Mouse (Mus musculus): ENCODE results near the gene Fam114a1. TPM values are rescaled to one million over a fixed set of nuclear protein-coding genes. Genes with fewer than 3 reads are reported as not detected.

Gene Fam114a1
- total RNA-seq (2021), result 10 to 100 TPM; 10.0 to 12.4 TPM
- long read RNA-seq, experiment 1, result 0 reads
- long read RNA-seq, experiment 2, partial matches to known transcripts, result 0 of 1 reads
- long read RNA-seq, experiment 2, other reads (novel, unspliced or antisense), result 0 of 1 reads

DNA sequence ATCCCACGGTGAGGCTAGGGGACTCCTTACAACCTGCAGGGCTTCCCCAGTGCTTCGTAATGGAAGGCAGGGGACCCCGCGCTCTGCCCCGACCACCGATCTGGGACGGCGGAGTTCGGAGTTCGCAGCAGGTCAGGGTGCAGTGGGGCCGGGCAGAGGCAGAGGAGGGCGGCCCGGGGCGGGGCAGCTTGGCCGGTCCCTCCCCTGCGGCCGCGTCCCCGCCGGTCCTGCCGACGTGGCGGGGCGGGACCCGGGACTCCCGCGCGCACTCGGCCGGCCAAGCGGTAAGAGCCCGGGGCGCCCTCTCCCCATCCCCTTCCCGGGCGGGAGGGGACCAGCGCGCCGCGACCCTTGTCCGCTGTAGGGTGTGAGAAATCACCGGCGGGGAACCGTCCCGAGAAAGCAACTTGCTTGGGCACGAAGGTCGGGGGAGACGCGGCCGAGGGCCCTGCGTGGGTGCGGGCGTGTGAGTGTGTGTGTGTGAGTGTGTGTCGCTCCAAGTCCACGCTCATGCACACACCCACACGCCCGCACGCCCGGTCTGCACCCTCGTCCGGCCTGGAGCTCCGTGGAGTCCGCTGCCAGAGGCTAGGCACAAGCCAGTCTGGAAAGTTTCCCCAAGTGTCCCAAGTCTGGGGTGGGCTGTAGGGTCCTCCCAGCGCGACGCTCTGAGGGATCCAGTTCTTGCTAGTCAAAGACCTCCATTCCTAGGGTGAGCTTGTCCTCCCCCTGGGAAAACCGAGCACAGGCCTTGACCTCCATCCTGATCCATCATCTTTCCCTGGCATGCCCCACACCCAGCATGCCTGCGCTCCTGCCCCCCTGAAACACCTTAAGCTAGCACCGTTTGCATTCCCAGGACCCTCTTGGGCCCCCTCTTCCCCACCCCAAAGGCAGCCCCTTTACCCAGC lies at the start of gene Fam114a1:
TSS of gene Fam114a1 (plus strand) at position 211 of the 911 bp plus-strand sequence.
- peak; percentile 72 to 79 for DNase-seq
- intact Hi-C loops (cut with DNase I), result loop anchor here (10.0 kb wide), 1 partner anchor 85 kb away; no protein-coding TSS in a partner anchor

DNA sequence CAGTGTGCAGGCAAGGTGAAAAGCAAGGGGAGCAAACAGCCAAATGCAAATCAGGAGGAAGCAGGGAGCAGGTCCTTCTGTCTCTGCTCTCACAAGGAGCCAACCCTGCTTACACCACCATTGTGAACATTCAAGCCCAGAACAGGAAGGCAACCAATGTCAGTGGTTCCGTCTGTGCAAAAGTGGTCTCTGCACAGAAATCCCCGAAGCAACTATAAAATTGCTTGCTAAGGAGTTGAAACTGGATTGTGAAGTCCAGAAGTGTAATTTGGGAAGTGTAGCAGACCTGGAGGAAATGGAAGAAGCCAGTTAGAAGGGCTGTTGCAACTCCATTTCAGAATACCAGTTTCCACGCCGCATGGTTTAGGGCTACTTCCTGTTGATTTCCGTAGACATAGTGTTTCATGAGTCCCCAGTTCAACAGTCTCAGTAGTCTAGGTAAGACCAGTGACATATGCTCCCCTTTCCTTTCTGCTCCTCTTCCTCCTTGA lies 46.9 kb upstream of the Fam114a1 start:
- intact Hi-C loops (cut with DNase I), result no loop called here

DNA sequence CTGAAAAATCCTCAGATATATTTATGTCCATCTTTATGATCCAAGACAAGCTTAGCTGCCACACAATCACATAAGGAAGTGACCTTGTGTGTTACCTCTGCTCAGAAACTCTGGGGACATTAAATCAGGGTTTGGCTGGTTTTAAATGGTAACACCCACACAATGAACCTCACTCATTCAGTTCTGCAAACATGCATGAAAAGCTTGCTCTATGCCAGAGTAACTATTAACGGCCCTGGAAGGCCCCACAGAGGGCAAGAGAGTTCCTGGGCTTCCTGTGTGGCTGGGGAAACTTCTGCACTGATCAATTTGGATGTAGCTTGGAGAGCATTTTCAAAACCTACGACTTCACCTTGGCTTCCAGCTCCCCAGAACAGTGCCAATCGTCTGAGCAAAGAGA lies 37.7 kb upstream of the Fam114a1 start:
- no peak for DNase-seq
- intact Hi-C loops (cut with DNase I), result no loop called here

More for the DNA sequence above, 46.9 kb upstream of the Fam114a1 start:
- DNase-seq, result no peak

DNA sequence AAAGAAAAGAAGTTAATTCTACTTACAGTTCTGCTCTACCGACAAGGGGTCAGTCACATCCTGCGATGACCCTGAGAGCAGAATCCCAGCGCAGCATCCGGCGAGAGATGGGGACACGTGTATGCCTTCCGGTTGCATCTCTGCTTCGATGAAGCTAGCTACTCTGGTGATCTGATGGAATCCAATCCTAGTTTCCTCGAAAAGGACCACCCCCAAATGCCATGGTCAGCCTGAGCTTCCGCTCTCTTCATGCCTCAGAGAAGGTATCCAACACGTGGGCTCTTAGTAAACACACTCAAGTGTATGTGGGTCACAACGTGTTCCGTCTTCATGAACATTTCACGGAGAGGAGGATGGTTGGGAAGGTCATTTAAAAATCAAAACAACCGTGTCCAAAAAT lies 37.1 kb upstream of the Fam114a1 start:
- no peak for DNase-seq
- intact Hi-C loops (cut with DNase I), result no loop called here

DNA sequence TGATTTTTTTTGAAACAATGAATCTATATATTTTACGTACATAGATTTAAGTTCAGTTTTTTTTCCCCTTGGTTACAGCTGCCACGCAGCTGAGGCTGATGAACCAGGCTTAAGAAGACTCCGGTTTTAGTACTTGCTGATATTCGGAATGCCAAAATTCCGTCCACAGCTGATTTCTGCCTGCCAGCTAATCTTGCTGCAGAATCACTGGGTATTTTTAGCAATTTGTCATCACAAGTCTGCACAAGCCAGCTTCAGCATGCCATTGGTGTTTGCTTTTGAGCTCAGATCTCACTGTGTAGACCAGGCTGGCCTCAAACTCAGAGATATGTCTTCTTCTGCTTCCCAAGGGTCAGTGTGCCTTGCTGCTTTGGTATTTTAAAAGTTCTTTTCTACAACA lies 18.4 kb upstream of the Fam114a1 start:
- DNase-seq, result no peak
- intact Hi-C loops (cut with DNase I), result no loop called here

DNA sequence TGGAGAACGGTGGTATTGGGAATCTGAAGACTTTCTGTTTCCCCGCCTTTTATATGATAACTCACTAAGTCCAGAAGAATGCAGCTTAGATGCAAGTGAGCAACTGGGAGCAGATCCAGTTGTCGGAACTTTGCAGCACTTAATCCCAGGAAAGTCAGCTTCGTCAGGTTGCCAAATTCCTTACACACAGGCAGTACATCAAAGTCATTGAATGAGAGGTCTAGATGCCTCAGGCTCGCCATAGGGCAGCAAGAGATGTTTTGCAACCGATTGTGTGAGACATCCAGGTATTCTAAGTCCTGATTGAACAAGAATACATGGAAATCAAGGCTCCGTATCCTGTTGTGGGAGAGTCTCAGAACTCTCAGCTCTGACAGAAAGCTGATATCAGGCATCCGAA lies 14.9 kb upstream of the Fam114a1 start:
- intact Hi-C loops (cut with DNase I), result no loop called here
- DNase-seq, result no peak

DNA sequence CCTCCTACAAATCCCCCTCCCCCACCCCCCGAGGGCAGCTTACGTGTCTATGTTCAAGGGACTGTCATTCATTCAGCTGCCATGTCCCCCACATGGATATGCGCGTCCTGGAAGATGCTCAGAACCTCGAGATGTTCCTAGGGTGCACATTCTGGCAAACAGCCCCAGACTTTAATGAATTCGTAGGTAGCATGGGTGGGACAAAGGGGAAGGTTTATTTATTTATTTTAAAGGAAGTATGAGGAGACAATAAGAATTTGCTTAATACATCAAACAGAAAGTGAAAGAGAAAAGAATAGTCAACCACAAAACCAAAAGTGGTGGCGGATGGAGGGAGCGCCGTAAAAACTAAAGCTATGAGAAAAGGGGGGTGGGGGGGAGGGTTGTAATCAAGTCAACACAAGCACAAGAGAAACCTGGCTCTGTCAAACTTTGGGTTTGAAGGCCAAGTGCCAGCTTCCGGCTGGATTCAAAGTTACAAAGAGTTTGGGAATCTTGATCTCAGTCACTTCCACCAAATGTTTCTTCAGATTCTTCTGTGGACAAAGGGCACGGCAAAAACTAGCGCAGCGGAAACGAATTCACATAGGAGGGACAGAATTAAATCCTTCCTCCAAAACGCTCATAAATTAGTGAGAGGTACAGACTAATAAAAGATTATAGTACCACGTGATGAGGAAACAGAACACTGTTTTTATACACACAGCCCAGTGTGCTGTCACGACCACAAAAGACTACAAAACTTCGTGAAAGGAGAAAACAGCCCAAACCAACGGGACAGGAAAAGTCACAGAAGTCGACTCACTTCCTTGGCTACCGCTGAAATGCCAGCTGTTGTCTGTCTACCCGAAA lies 10.7 kb upstream of the Fam114a1 start:
- DNase-seq, result no peak
- intact Hi-C loops (cut with DNase I), result no loop called here

DNA sequence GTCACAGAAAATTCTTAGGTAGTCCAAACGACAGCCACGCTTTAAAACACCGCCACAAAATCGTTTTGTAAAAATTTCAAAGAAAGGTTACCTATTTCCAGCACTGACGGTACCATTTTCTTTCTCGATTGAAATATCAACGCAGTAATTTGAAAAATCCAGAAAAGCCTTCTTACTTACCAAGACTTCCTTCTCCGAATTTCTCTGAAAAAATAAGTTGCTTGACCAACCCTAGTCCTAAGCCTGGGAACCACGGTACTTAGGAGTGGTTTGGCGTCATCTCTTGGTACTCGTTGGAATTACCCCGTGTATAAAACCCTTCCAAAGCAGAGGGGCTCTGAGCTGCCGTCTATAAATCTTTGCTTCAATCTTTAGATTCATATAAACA lies 10.0 kb upstream of the Fam114a1 start, which contains the start of gene Tlr6:
TSS of gene Tlr6 (minus strand) at position 255 of the 388 bp plus-strand sequence.
- DNase-seq, result peak in 1 of 2 experiments; percentile 39
- intact Hi-C loops (cut with DNase I), result loop anchor here (10.0 kb wide), 1 partner anchor 75 kb away; no protein-coding TSS in a partner anchor

DNA sequence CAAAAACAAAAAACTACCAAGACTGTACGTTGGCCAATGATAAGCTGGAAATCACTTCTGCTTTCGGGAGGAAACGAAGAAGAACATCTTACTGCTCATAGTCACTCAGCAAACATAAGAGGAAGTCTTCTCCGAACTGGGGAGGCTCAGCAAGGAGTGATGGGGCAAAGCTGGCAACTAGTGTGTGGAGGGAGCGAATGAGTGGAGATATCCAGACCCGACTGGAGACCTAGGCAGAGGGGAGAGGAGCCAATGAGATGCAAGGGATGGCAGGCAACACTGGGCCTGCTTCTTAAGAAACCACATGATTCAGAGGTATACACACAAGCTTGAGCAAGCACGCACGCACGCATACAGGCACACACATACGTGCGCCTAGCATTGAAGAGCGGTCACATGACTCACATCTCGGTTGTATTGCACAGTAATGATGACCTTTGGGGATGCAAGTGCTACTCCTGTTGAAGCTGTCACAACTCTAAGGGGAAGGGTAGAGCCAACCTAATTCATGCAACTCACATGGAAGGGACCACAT lies 8.9 kb upstream of the Fam114a1 start:
- intact Hi-C loops (cut with DNase I), result loop anchor here (10.0 kb wide), 1 partner anchor 76 kb away; no protein-coding TSS in a partner anchor
- no peak for DNase-seq

DNA sequence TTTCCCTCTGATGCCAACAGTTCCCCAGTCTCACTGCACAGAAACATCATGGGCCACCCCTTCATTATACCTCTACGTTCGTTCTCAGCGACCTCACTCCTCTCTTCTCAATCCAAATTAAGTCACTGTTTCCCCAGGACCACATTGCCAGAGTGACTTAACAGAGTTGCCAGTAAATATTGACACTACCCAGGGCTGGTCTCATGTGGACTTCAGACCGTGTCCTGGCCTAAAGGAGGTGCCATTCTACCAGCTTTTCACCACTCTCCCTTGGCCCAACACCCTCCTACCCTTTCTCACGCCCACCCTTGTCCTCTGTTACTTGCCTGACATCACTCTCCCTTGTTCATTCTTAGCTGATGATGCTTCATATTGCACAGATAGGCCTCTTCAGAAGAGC lies 6.6 kb upstream of the Fam114a1 start:
- no peak for DNase-seq
- intact Hi-C loops (cut with DNase I), result loop anchor here (10.0 kb wide), 1 partner anchor 78 kb away; no protein-coding TSS in a partner anchor

DNA sequence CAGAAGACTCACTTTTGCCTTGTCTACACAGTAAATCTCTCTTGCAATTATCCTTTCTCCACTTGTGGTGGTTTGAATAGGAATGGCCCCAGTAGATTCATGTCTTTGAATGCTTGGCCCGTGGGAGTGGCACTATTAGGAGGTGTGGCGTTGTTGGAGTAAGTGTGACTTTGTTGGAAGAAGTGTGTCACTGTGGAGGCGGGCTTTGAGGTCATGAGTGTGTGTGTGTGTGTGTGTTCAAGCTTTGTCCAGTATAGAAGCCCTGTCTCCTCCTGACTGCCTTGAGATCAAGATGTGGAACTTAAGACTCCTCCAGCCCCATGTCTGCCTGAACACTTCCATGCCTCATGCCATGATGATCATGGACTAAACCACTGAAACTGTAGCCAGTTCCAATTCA lies 6.1 kb upstream of the Fam114a1 start:
- intact Hi-C loops (cut with DNase I), result loop anchor here (10.0 kb wide), 1 partner anchor 79 kb away; no protein-coding TSS in a partner anchor
- DNase-seq, result no peak

DNA sequence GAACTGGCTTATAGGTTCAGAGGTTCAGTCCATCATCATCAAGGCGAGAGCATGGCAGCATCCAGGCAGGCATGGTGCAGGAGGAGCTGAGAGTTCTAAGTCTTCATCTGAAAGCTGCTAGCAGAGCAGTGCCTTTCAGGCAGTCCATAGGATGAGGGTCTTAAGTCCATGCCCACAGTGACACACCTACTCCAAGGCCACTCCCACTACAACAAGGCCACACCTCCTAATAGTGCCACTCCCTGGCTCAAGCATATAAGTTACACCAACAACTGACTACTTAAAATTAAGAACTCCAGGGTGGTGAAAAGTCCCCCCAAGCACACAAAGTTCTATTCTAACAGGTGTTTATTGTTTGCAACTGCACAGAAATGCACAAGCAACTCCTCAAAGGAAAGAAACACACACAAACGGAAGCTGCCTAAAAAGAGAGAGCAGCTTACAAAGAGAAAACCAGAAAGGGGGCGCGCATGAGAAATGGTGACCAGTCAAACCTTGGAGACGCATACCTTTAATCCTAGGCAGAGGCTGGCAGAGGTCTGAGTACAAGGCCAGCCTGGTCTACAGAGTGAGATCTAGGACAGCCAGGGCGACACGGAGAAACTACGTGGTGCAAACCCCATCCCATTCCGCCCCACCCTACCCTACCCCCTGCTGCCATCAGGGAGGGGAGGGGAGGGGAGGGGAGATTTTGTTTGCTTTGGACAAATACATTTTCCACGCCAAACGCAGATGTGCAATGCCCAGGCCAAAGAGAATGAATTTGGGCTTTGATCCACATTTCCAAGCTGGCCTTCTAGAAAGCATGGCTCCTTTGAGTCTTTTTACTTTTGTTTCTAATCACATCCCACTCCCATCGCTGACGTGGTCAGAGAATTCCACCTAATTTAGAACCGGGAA lies 660 bp upstream of the Fam114a1 start:
- intact Hi-C loops (cut with DNase I), result loop anchor here (10.0 kb wide), 1 partner anchor 84 kb away; no protein-coding TSS in a partner anchor
- no peak for DNase-seq

DNA sequence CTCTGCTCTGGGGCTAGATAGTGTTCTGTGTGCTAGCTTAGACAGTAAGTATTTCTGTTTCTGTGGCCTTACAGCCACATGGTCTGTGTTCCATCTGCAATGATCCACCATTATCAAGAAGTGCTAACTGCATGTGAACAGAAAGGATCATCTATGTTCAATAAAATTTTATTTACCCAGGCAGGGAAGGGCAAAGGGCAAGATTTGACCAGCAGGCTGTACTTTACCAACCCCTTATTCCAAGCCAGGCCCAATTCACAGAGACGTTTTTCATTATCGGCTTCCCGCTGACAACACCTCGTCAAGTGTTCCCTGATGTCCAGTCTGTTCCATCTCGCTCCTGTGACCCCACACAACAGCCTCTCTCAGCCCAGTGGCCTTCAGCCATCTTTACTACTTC lies 5.2 kb downstream of the Fam114a1 start:
- no peak for DNase-seq
- intact Hi-C loops (cut with DNase I), result no loop called here

DNA sequence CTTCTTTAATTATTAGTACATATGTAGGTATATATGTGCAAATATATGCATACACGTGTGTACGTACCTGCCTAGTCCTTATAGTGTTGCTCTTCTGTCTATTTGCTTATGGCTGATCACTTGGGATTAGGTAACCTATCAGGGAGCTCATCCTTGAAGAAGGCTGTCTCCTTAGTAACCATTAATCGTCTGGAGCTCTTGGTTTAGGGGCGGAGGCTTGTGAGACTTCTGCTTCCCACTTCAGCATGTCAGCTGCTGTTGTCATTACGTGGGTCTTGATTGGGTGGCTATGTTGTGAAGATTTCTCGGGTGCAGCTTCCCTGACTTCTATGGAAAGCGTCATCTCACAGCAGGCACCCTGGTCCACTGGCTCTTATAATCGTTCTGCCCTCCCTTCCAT lies 7.3 kb downstream of the Fam114a1 start:
- no peak for DNase-seq
- intact Hi-C loops (cut with DNase I), result no loop called here

DNA sequence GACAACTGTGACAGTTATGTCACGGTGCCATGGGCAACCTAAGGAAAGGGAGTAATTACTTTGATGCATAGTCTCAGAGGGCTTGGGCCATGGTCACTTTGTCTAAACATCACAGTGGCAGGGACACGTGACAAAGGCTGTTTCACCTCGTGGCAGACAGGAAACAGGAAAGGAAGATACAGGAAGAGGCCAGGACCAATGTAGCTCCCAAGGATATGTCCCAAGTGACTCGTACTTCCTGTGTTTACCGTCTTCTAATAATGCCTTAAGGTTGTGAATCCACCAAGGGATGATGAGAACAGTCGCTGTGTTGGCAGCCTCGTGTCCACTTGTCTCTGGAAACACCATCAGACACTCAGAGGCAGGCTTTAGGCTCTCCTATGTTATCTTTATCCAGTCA lies 16.1 kb downstream of the Fam114a1 start:
- intact Hi-C loops (cut with DNase I), result no loop called here
- no peak for DNase-seq

DNA sequence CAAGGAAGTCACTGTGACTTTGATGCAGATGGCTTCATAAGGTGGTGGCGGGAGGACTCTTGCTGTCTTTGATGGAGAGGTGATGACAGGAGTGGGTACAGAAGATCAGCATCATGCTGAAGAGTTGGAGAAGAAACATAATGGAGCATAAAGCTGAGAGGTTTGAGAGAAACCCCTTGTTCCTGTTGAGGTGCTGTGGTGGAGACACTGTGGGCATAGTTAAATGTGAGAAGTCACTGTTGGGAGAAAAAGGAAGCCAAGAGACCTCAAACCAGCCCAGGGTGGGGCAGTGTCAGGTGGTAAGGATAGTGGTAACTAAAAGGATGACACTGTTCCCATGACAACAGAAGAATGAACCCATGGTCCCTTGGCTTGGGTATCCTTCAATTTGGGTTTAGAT lies 20.1 kb downstream of the Fam114a1 start:
- intact Hi-C loops (cut with DNase I), result no loop called here
- DNase-seq, result no peak

DNA sequence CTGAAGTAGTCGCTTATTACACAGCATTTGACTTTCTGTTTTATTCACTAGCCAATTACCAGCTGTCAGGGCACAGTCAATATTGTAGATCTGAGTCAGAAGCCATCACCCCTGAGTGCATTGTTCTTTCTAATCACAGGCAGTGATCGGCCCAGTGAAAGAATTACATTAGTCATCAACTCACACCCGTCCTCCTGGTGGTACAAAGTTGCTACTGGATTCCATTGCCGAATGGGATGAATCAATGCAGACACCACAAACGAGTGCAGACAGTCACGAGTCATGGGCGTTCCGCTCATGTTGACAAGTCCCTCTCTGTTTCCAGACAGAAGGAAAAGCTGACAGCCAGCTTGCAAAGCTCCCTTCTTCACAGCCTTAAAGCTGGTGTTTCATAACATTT lies 22.7 kb downstream of the Fam114a1 start:
- DNase-seq, result no peak
- intact Hi-C loops (cut with DNase I), result no loop called here

DNA sequence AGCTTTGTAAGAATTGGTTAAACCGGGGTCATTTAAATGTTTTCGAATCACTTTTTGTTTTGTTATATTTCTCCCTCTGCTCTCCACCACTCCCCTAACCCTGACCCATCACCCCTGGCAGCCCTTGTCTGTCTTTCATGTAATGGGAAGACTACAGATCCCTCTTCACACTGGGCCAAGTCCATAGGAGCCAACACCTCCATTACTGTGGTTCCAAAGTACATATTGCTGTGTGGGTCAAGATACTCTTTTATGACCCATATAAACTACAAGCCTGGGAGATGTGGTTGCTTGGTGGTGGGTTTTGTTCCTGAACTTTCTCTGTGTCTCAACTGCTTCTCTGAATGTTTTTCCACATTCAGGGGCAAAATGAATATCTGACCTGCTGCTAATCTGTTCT lies 25.5 kb downstream of the Fam114a1 start:
- intact Hi-C loops (cut with DNase I), result no loop called here

More for the DNA sequence above, 25.5 kb downstream of the Fam114a1 start:
- no peak for DNase-seq

Data from gastrocnemius, postnatal 36 days (tissue).